Mouse (Mus musculus): ENCODE data around the gene Lgi1. TPM values are rescaled to one million over a fixed set of nuclear protein-coding genes. Genes with fewer than 3 reads are reported as not detected.

The Lgi1 gene
- polyA plus RNA-seq, 1 experiment from 2014 or later = not detected

GRCm38 (mm10) chr19:38325854-38326253 is 61.5 kb downstream of the Lgi1 start:
- H3K4me2 ChIP-seq = no peak overlapping the region
- H3K27ac ChIP-seq (ENCODE audit: low read depth) = no peak overlapping the region
- H3K36me3 ChIP-seq (ENCODE audit: insufficient read depth) = no peaks in the 10 kb centered on the region
- no peak for DNase-seq
- H3K4me1 ChIP-seq (ENCODE audit: insufficient read depth) = no peaks in the 10 kb centered on the region
- H3K9ac ChIP-seq = no peak overlapping the region
- no peak overlapping the region for H3K4me3 ChIP-seq (ENCODE audit: low read depth, low read length)
- 68% methylated on average over 7 of the region's 7 CpGs for WGBS
- H3K9me3 ChIP-seq (ENCODE audit: low read depth, low read length) = no peaks in the 10 kb centered on the region
- no peaks in the 10 kb centered on the region for H3K27me3 ChIP-seq (ENCODE audit: insufficient read depth, low read length)
- ATAC-seq (ENCODE audit: insufficient read depth) = no peak
- no peak for TF ChIP-seq CTCF (IDR thresholded peaks at IDR 0.05; ENCODE audit: low read depth)

DNA sequence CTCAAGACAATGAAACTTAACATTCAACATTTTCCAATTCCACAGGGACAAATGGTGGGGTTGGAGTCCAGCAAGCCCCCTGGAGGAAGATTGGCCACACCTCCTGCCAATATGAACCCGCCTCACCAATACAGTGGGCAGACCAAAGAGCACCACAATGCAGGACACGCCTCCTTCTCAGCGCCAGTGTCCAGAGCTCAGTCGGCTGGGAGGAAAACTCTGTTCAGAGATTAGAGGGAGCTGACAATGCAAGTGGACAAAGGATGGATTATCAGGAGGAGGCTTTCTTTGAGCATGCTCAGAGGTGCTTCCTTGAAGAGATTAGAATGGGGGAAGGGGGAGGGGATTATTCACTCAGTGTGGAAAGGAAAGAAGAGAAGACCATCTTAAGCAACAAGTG is 62.7 kb downstream of the Lgi1 start:
- Histone ChIP-seq H3K36me3 (ENCODE audit: insufficient read depth) (no peaks in the 10 kb centered on the region), H3K27me3 (ENCODE audit: insufficient read depth, low read length) (no peaks in the 10 kb centered on the region), H3K4me3 (ENCODE audit: low read depth, low read length) (no peak overlapping the region), H3K27ac (ENCODE audit: low read depth) (no peak overlapping the region), H3K4me2 (no peak overlapping the region), H3K9ac (no peak overlapping the region), H3K4me1 (ENCODE audit: insufficient read depth) (no peaks in the 10 kb centered on the region), H3K9me3 (ENCODE audit: low read depth, low read length) (no peaks in the 10 kb centered on the region)
- ATAC-seq (ENCODE audit: insufficient read depth) (no peak), DNase-seq (no peak)
- no peak for TF ChIP-seq CTCF (IDR thresholded peaks at IDR 0.05; ENCODE audit: low read depth)
- WGBS = 74% methylated on average over 4 of the region's 4 CpGs

- Histone ChIP-seq H3K4me2 (no peak overlapping the region), H3K27me3 (ENCODE audit: insufficient read depth, low read length) (no peaks in the 10 kb centered on the region), H3K36me3 (ENCODE audit: insufficient read depth) (no peaks in the 10 kb centered on the region), H3K27ac (ENCODE audit: low read depth) (no peak overlapping the region), H3K4me3 (ENCODE audit: low read depth, low read length) (no peak overlapping the region), H3K9ac (no peak overlapping the region), H3K4me1 (ENCODE audit: insufficient read depth) (no peaks in the 10 kb centered on the region), H3K9me3 (ENCODE audit: low read depth, low read length) (no peaks in the 10 kb centered on the region)
- no peak for DNase-seq
- ATAC-seq (ENCODE audit: insufficient read depth) = no peak
- TF ChIP-seq CTCF (IDR thresholded peaks at IDR 0.05; ENCODE audit: low read depth) = no peak
- WGBS = 79% methylated on average over 7 of the region's 7 CpGs
These were observed 63.7 kb downstream of the Lgi1 start for GRCm38 (mm10) chr19:38328010-38328409.

DNA sequence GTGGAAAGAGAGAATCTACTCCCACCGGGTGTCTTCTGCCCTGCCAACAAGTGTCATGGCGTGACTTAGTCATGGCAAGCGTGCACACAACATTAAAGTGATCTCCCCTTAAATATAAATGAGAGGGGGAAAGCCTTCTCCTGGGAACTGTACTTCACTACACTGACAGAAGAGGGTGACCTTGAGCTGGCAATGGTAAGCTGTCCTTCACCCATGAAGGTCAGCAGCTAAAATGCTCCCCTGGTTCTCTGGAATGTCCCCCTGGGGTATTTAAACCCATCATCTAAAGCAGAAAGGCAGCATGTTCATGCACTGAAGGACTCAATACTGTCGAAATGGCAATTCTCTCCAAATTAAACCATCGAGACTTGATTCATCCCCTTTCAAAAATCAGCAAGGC is 64.9 kb downstream of the Lgi1 start:
- H3K9me3 ChIP-seq (ENCODE audit: low read depth, low read length) = no peaks in the 10 kb centered on the region
- WGBS = 81% methylated on average over 5 of the region's 5 CpGs
- TF ChIP-seq CTCF (IDR thresholded peaks at IDR 0.05; ENCODE audit: low read depth) = no peak
- H3K27ac ChIP-seq (ENCODE audit: low read depth) = no peak overlapping the region
- ATAC-seq (ENCODE audit: insufficient read depth) (no peak), DNase-seq (no peak)
- no peak overlapping the region for H3K9ac ChIP-seq
- H3K4me3 ChIP-seq (ENCODE audit: low read depth, low read length) = no peak overlapping the region
- no peaks in the 10 kb centered on the region for H3K36me3 ChIP-seq (ENCODE audit: insufficient read depth)
- H3K27me3 ChIP-seq (ENCODE audit: insufficient read depth, low read length) = no peaks in the 10 kb centered on the region
- H3K4me2 ChIP-seq = no peak overlapping the region
- no peaks in the 10 kb centered on the region for H3K4me1 ChIP-seq (ENCODE audit: insufficient read depth)

DNA sequence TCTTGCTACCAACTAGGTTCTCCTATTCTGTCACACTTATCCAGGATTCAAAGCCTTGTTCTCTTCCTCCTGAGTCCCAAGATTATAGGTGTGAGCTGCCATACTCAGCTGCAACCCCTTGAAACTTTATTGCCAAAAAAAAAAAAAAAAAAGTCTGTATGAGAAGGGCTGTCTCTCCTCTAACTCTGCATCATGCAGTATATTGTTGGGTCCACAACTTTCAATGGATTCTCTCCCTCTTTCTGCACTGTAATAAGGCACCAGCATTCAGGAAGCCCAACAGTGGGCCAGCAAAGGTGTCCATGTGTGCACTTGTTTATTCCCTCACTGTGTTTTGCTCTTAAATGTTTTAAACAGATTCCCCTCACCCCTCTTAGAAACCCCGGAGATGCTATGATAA is 66.7 kb downstream of the Lgi1 start:
- ATAC-seq (ENCODE audit: insufficient read depth) (no peak), DNase-seq (no peak)
- Histone ChIP-seq H3K9me3 (ENCODE audit: low read depth, low read length) (no peaks in the 10 kb centered on the region), H3K27me3 (ENCODE audit: insufficient read depth, low read length) (no peaks in the 10 kb centered on the region), H3K4me1 (ENCODE audit: insufficient read depth) (no peaks in the 10 kb centered on the region), H3K9ac (no peak overlapping the region), H3K27ac (ENCODE audit: low read depth) (no peak overlapping the region), H3K4me2 (no peak overlapping the region), H3K36me3 (ENCODE audit: insufficient read depth) (no peaks in the 10 kb centered on the region), H3K4me3 (ENCODE audit: low read depth, low read length) (no peak overlapping the region)
- 29% methylated on average over 1 of the region's 1 CpGs for WGBS
- no peak for TF ChIP-seq CTCF (IDR thresholded peaks at IDR 0.05; ENCODE audit: low read depth)

DNA sequence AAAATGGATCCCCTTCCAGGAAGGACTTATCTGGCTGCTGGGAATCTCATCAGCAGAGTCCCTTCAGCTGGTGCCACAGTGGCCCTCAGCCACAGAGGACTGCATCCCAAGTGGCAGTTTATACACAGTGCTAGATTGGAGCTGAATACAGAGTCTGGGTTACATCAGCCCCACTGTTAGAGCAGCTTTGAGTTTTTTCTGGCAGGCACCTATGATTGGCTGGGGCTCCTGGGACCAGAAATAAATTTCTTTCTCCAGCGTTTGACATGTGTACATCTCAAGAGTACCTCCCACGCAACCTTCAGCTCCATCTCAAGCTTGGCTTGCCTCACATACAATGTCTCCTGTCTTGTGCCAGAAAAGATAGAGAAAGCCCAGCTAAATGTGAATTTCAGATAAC is 67.9 kb downstream of the Lgi1 start:
- H3K4me1 ChIP-seq (ENCODE audit: insufficient read depth) = no peaks in the 10 kb centered on the region
- peak; percentile 3 for DNase-seq
- no peaks in the 10 kb centered on the region for H3K9me3 ChIP-seq (ENCODE audit: low read depth, low read length)
- no peaks in the 10 kb centered on the region for H3K27me3 ChIP-seq (ENCODE audit: insufficient read depth, low read length)
- 62% methylated on average over 2 of the region's 2 CpGs for WGBS
- H3K36me3 ChIP-seq (ENCODE audit: insufficient read depth) = no peaks in the 10 kb centered on the region
- H3K4me2 ChIP-seq = no peak overlapping the region
- no peak for TF ChIP-seq CTCF (IDR thresholded peaks at IDR 0.05; ENCODE audit: low read depth)
- no peak overlapping the region for H3K4me3 ChIP-seq (ENCODE audit: low read depth, low read length)
- no peak overlapping the region for H3K9ac ChIP-seq
- peak; percentile 31; the same call in 1 of the 2 replicates for ATAC-seq (ENCODE audit: insufficient read depth)
- no peak overlapping the region for H3K27ac ChIP-seq (ENCODE audit: low read depth)

- Histone ChIP-seq H3K4me3 (ENCODE audit: low read depth, low read length) (no peak overlapping the region), H3K27ac (ENCODE audit: low read depth) (no peak overlapping the region), H3K36me3 (ENCODE audit: insufficient read depth) (no peaks in the 10 kb centered on the region), H3K9me3 (ENCODE audit: low read depth, low read length) (no peaks in the 10 kb centered on the region), H3K4me2 (no peak overlapping the region), H3K27me3 (ENCODE audit: insufficient read depth, low read length) (no peaks in the 10 kb centered on the region), H3K4me1 (ENCODE audit: insufficient read depth) (no peaks in the 10 kb centered on the region), H3K9ac (no peak overlapping the region)
- TF ChIP-seq CTCF (IDR thresholded peaks at IDR 0.05; ENCODE audit: low read depth) = no peak
- DNase-seq (no peak), ATAC-seq (ENCODE audit: insufficient read depth) (no peak)
- 74% methylated on average over 3 of the region's 3 CpGs for WGBS
These were observed 68.5 kb downstream of the Lgi1 start for GRCm38 (mm10) chr19:38332820-38333219.

DNA sequence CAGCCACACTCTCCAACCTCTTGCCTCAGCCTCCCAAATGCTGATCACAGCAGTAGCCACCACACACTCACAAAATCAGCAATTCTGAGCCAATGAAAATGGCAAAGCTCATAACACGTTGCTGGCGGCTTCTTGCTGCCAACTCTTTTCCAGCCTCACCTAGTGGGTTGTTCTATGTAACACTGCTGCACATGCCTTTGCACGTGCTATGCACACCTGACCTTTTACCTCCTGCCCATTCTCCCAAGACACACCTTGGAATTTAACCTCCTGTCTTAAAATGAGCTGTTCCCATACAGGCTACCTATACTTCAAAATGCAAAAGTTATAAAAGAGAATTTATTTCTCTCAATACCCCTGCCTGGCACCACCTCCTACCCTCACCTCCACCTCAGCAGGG is 72.2 kb downstream of the Lgi1 start:
- Histone ChIP-seq H3K36me3 (ENCODE audit: insufficient read depth) (no peaks in the 10 kb centered on the region), H3K4me2 (no peak overlapping the region), H3K27ac (ENCODE audit: low read depth) (no peak overlapping the region), H3K9me3 (ENCODE audit: low read depth, low read length) (no peaks in the 10 kb centered on the region), H3K4me1 (ENCODE audit: insufficient read depth) (no peaks in the 10 kb centered on the region), H3K9ac (no peak overlapping the region), H3K27me3 (ENCODE audit: insufficient read depth, low read length) (no peaks in the 10 kb centered on the region), H3K4me3 (ENCODE audit: low read depth, low read length) (no peak overlapping the region)
- ATAC-seq (ENCODE audit: insufficient read depth) (no peak), DNase-seq (no peak)
- no peak for TF ChIP-seq CTCF (IDR thresholded peaks at IDR 0.05; ENCODE audit: low read depth)
- WGBS = 67% methylated on average over 3 of the region's 3 CpGs
